Mouse (Mus musculus) myocyte (in vitro differentiated cells): ENCODE results near the gene Csgalnact2.

ENCODE experiments used
- MAX ChIP-seq: IDR thresholded peaks from one replicate; pipeline ENCODE4 v1.6.1; 2011; ENCODE audit warnings: low read depth, mild to moderate bottlenecking, control low read depth
- POLR2A ChIP-seq: IDR thresholded peaks from one replicate; pipeline ENCODE4 v1.6.1; 2011; ENCODE audit warnings: low read depth, mild to moderate bottlenecking, control low read depth, moderate library complexity; ENCODE audit not compliant: insufficient read length
- TCF12 ChIP-seq: IDR thresholded peaks from one replicate; pipeline ENCODE4 v1.6.1; 2011; ENCODE audit warnings: mild to moderate bottlenecking, control low read depth; ENCODE audit not compliant: poor library complexity, insufficient read depth, severe bottlenecking

DNA sequence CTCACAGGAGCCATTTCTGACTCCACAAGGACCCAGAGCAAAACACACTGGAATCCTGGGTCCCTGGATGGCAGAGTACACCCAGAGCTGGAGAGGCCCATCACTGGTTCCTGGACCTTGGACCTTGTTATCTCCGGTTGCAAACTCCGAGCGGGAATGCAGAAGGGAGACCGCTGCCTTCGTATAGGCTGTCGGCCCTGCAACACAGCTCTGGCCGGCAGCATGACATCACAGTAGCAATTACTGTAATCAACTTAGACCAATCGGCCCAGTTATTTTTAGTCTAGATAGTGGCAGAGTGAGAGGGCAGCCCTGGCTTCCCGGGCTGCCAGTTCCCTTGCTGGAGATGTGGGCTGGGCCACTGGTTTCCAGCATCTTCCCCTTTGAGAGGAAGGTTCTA lies 49.7 kb upstream of the Csgalnact2 start:
- TF ChIP-seq POLR2A, result no peak
- no peak for TF ChIP-seq MAX
- no peak for TF ChIP-seq TCF12
